Mouse (Mus musculus): Measurements from ENCODE around the gene Slc13a5.

The Slc13a5 gene

DNA sequence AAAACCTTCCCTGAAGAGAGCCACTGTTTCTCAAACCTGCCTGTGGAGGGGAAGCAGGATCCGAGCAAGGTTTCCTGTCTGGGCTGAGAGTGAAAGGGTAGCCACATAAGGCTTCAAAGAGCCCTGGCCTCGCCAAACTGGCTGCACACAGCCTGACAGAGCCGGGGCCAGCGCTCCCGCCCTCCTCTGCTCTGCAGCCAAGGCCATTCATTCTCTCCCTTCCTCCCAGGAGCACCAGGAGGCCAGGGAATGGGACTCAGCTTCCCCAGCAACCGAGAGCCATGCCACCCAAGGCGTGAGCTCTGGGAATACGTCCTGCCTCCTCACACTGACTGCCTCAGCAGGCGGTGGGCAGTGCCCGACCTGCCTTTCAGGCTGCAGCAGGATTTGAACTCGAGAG, 1.5 kb downstream of the Slc13a5 start:
- DNase-seq, result peak; percentile 46

DNA sequence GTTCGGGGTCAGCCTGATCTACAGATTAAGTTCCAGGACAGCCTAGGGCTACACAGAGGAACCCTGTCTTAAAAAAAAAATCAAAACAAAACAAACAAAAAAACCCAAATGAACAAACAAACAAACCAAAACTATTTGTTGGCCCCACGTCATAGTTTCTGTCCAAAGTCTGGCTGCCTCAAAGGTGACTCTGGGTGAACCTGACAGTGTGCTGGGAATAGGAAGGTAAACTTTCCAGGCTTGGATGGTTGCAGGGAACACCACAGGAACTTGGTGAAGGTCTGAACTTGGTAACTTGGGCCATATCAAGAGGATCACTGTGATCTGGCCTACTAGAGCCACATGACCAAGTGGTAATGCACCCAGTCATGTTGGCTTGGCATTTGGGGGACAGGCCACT, 10.6 kb downstream of the Slc13a5 start:
- no peak for DNase-seq

GRCm38 (mm10) chr11:72255629-72256028, 11.4 kb downstream of the Slc13a5 start:
- DNase-seq, result no peak

GRCm38 (mm10) chr11:72245196-72245753, 21.7 kb downstream of the Slc13a5 start:
- peak; percentile 35 for DNase-seq

- no peak for DNase-seq
Observed at GRCm38 (mm10) chr11:72240062-72240860, 26.8 kb downstream of the Slc13a5 start.

GRCm38 (mm10) chr11:72234013-72234412, 33.0 kb downstream of the Slc13a5 start:
- peak; percentile 65 for DNase-seq

GRCm38 (mm10) chr11:72232991-72233390, 34.0 kb downstream of the Slc13a5 start:
- DNase-seq, result no peak

DNA sequence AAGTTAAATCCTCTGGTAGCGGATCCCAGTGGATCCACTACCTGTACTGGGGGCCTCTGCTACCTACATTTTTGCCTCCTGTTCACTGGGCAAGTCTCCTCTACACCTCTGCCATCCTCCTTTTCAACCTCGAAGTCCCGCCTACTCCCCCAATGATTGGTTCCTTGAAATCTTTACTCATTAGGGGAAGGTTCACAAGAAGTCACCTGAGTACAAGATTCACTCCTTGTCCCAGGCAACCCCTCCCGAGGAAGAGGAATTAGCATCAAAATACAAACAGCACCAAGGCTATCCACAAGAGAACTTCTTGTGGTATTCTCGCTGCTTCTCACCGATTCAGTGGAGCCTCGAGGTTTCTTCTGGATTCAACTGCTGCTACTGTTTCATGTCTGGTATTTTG, 35.0 kb downstream of the Slc13a5 start:
- DNase-seq, result no peak

GRCm38 (mm10) chr11:72228513-72228912, 38.5 kb downstream of the Slc13a5 start:
- no peak for DNase-seq

DNA sequence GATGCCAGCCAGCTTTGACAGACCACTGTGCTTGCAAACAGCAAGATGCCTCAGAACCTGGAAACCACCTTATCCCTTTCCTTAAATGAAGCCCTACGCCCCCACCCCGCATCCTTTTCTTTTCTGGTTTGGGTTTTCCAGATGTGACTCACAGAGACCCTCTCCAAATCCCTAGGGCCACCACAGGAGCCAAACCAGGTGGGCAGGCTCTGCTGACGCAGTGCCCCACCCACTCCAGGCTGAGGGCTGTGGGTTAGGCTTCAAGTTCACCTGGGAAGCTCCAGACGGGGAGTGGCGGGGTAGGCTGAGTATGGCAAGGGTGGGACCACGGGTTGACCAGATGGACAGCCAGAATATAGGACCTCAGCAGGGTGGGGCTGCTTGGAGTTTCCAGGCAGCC, 40.1 kb downstream of the Slc13a5 start:
- DNase-seq, result no peak

DNA sequence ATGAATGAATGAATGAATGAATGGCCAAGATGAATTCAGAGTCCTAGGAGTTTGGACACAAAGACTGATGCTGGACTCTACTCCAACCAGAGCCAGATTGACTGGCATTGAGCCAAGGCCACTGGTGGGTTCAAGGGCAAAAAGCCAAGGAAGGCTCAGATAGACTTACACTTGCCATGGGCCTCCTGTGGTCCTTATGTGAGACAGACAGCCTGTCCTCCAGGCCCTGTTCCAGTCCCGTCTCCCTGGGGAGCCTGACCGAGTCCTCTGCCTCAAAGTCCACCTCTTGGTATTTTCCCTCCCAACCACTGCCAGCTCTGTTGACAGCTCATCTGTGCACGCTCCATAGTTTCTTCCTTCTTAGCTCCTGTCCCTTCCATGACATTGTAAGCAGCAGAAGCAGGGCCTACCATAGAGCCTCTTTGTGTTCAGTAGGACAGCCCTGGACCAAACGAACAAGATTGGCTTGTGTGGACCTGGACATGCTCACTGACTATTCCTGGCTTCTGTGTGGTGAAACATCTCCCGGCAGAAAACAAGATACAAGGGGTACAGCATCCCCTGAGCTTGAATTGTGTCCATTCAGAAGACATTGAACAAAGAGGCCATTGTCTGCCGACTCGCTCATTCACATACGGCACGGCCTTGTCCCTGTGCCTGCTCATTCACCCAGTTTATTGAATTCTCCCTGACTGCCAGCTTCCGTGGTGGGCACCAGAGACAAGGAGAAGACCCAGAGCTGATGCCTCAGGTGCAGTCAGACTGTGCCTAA, 40.8 kb downstream of the Slc13a5 start:
- DNase-seq, result peak; percentile 35

DNA sequence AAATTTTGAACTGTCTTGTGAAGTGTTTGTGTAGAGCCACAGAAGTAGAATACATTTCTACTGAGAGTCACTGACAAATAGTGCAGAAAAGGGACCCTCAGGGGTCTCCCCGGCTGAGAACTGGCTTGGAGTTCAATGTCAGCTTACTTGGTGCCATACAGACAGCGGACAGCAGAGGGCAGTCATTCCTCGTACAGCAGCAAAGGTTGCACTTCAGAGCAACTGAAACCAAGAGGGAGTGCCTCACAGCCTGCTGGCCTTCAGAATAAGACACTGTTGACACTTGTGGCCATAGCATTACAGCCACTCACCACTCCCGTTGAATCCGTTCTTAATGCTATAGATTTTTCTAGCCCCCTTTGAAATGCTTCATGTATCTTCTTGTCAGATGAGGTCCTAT, 42.2 kb downstream of the Slc13a5 start:
- DNase-seq, result peak; percentile 73

DNA sequence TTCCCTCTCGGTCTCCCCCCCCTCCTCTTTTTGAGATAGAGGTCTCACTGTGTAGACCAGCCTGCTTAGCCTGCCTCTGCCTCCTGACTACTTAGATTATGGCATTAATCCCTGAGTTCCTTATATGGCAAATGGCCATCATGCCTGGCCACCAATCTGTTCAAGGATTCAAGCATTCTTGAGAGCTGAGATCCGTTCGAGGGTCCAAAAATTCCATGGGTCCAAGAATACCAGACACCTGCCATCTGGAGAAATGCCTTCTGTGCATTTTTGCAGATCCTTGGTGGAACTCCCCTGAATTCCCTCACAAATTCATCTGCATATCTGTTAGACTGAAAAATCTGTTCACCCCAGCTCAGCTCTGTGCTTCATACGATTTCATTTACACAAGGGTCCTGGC, 43.6 kb downstream of the Slc13a5 start:
- DNase-seq, result no peak

DNA sequence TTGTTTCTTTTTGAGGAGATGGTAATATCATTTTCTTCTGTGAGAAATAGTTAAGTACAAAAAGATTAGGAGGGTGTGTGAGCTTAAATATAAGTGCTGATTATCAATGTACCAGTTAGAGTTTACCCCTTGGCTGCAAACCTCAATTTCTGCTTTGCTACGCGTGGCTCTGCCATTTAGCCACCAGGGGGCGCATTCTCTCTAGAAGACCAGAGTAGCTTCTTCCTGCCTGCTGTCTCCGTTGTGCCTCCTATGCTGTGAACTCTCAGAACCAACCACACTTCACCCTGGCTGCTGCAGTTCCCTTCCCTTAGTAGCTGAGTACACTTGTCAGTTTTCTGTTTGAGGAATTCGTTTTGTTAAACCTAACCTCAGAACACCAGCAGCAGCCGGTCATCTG, 45.7 kb downstream of the Slc13a5 start:
- peak; percentile 57 for DNase-seq

DNA sequence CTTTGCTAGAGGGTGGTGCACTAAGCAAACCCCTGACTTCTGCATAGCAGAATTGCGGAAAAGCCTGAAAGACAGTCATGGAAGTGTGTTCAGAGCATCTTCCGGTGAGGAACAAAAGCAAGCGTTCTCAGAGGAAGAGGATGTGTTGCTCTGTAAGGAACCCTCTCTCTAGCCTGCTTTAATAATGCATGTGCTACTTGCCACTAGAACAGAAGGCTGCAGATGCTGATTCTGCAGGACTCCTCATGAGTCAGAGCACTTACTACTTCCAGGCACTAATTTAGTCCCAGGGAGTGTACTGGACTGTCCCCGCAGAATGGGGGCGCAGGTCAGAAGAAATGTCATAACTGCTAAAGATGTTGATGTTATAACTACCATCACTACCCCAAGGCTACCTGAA, 49.9 kb downstream of the Slc13a5 start:
- DNase-seq, result no peak

DNA sequence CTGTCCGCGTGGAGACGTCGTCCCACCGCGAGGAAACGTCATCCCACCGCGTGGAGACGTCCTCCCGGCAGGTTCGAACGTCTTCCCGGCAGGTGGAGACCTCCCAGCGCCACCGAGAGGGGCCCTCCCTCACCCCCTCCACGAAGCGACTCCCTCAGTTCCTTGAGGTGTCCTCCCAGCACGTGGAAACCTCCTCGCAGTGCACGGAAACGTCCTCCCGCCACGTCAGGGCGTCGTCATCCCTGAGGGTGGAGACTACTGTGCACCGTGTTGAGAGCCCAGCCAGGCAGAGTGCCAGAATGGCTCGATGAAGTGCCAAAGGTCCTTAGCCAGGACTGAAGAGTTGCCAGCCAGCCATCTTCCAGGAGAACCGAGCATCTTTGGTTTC, 51.6 kb downstream of the Slc13a5 start, which contains the start of gene Med31:
Gene Med31, minus strand, starts transcription at position 183 of the 388 bp plus-strand sequence.
- peak; percentile 77 for DNase-seq

DNA sequence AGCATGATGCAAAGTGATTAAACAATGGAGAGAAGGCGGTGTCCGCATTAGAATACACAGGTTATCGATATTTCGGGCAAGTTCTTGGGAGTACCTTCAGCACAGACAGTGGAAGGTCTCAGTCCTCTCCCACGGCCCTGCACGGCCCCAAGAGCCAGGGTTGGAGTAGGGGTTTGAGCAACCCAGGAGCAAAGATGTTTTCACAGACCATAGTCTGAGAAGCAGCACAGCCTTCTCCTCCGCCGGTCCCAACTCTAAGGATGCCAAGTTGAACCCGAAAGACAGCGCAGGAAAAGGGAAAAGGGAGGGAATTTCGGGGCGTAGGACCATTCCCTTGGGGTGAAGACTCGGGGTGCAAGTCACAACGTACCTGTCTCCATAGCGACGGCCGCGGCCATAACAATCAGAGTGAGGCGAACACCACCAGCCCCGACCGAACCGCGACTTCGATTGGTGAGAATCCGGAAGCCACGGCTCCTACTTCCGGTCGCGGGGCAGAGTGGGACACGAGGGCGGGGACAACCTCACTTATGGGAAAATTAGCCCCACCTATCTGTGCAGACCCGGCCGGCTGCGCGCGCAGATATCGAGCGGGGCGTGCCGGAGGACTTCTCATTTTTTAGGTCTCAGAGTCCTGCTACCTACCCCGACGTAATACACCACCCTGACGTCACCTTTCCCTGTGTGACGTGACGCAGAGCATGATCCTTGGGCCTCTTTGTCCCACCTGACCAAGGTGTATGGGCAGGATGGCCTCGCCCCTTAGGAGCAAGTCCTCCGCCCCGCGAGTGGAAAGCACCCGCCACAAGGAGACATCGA, 52.2 kb downstream of the Slc13a5 start:
- peak; percentile 96 for DNase-seq

DNA sequence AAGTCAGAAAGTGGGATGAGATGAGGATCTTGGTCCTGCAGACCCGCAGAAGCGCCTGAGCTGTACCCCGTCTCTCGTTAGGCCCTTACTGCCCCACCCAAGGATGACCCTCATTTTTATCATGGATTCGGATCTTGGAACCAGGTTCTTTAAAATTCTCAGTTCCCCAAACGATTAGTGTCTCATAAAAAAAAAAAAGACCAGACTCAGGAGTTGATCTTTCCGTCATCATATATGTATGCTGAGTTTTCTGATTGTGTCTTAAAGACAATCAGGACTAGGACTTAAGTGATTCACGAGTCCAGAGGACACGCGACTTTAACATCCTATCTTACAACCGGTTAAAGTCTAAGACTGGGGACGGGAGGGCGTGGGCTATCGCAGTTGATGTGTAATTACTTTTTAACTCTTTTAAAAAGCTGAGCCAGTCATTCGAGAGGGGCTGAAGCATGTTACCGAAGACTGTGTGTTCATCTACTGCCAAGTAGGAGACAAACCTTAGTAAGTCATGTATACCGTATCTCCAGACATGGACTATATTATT, 59.1 kb downstream of the Slc13a5 start:
- DNase-seq, result no peak

DNA sequence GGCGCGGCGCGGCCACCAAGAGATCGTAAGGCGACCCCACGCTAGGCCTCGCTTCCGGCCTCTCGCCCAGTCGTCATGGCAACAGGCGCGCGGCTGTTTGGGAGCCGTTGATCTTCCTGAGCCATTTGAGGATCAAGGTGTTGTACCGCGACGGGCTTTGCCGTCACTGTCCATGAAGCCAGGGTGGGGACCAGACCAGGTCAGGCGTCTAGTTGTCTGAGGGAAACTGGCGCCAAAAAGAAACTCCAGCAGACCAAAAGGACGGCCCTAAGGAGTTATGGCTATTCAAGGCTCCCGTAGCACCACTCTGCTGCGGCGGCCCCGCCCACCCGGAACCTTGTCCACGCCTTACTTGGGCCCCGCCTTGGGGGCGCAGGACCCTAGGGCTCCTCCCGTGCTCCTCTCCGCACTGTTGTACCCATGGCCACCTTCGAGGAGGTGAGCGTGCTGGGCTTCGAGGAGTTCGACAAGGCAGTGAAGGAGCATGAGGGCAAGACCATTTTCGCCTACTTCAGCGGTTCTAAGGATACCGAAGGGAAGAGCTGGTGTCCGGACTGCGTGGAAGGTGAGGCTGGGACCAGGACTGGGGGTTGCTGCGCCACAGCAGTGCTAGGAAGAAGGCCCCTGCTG, 59.7 kb downstream of the Slc13a5 start, which contains the start of the genes 4933427D14Rik and Txndc17:
Gene 4933427D14Rik, minus strand, starts transcription at position 256 of the 630 bp plus-strand sequence.
Gene Txndc17, plus strand, starts transcription at position 344 of the 630 bp plus-strand sequence.
- DNase-seq, result peak; percentile 90

- peak; percentile 49 for DNase-seq
Observed at GRCm38 (mm10) chr11:72206341-72207203, 60.5 kb downstream of the Slc13a5 start, which contains the start of gene Gm43951. Gm43951 (minus strand) TSS chr11:72206840.

GRCm38 (mm10) chr11:72205256-72205655, 61.8 kb downstream of the Slc13a5 start:
- DNase-seq, result peak; percentile 34
